Mouse (Mus musculus) forebrain, embryonic 10.5 days (tissue): ENCODE data around the gene Ehd1. TPM values are rescaled to one million over a fixed set of nuclear protein-coding genes. Genes with fewer than 3 reads are reported as not detected.

Experiments
- DNase-seq: peaks from one replicate; pipeline ENCODE4 v3.0.0-alpha.2; 2017; ENCODE audit warnings: low spot score; ENCODE audit errors: extremely low spot score
- H3K27ac ChIP-seq: fragments of 300-500 bp; sonication (generic); 2 replicates; pipeline ENCODE4 v1.5.1; 2016; ENCODE audit warnings: mild to moderate bottlenecking
- H3K27me3 ChIP-seq: fragments of 300-500 bp; sonication (generic); 2 replicates; pipeline ENCODE4 v1.6.1; 2016; ENCODE audit warnings: mild to moderate bottlenecking; ENCODE audit not compliant: poor library complexity, severe bottlenecking
- H3K36me3 ChIP-seq: fragments of 300-500 bp; sonication (generic); replicated peaks from 2 replicates; pipeline ENCODE4 v1.6.1; 2016; ENCODE audit warnings: mild to moderate bottlenecking, moderate library complexity
- H3K4me1 ChIP-seq: fragments of 300-500 bp; sonication (generic); 2 replicates; pipeline ENCODE4 v1.6.1; 2016
- H3K4me3 ChIP-seq: fragments of 300-500 bp; sonication (generic); 2 replicates; pipeline ENCODE4 v1.5.1; 2016; ENCODE audit warnings: mild to moderate bottlenecking, moderate library complexity
- H3K9me3 ChIP-seq: fragments of 300-500 bp; sonication (generic); 2 replicates; pipeline ENCODE4 v1.6.1; 2016; ENCODE audit warnings: mild to moderate bottlenecking, moderate library complexity
- WGBS: fragments of 180-500 bp; shearing (Covaris S2); methylation state at CpG from one replicate; pipeline ENCODE4 v1.1.7; 2016; 5-methylcytosine and 5-hydroxymethylcytosine counted together
- polyA plus RNA-seq: library from polyadenylated mRNA; unstranded; fragments of >200 nt; fragmentation: Nextera tagmentation; extraction: Ambion mirVana; gene quantifications from 2 replicates; pipeline ENCODE4 v1.2.1, GENCODE M21; 2016

The Ehd1 gene
- polyA plus RNA-seq, 1 experiment from 2014 or later: 82.1 TPM

- no peak for DNase-seq
- 93% methylated on average over 13 of the region's 13 CpGs for WGBS
- peaks cover 5% of the 10 kb centered on the region for H3K36me3 ChIP-seq
- no peak overlapping the region for H3K4me3 ChIP-seq
- H3K9me3 ChIP-seq: no peaks in the 10 kb centered on the region
- H3K4me1 ChIP-seq: peaks cover 45% of the 10 kb centered on the region
- H3K27ac ChIP-seq: no peak overlapping the region
- no peaks in the 10 kb centered on the region for H3K27me3 ChIP-seq
Observed at GRCm38 (mm10) chr19:6273998-6274608, 2.4 kb upstream of the Ehd1 start.

- H3K9me3 ChIP-seq: no peaks in the 10 kb centered on the region
- no peak for DNase-seq
- H3K4me3 ChIP-seq: peak overlapping the region; percentile 93
- H3K36me3 ChIP-seq: peaks cover 23% of the 10 kb centered on the region
- H3K27me3 ChIP-seq: no peaks in the 10 kb centered on the region
- peaks cover 49% of the 10 kb centered on the region for H3K4me1 ChIP-seq
- 8% methylated on average over 15 of the region's 15 CpGs for WGBS
- peak overlapping the region; percentile 92 for H3K27ac ChIP-seq
Observed at GRCm38 (mm10) chr19:6275740-6276389, 660 bp upstream of the Ehd1 start.

GRCm38 (mm10) chr19:6277661-6278438 lies 1.3 kb downstream of the Ehd1 start:
- Histone ChIP-seq H3K9me3 (no peaks in the 10 kb centered on the region), H3K36me3 (peaks cover 43% of the 10 kb centered on the region), H3K4me1 (peaks cover 51% of the 10 kb centered on the region), H3K4me3 (peak overlapping the region; percentile 93), H3K27ac (peak overlapping the region; percentile 92), H3K27me3 (no peaks in the 10 kb centered on the region)
- peak; percentile 42 for DNase-seq
- WGBS: 9% methylated on average over 10 of the region's 10 CpGs

GRCm38 (mm10) chr19:6278439-6279073 lies 2.0 kb downstream of the Ehd1 start:
- H3K27ac ChIP-seq: peak overlapping the region; percentile 92
- no peak for DNase-seq
- WGBS: 48% methylated on average over 6 of the region's 6 CpGs
- H3K9me3 ChIP-seq: no peaks in the 10 kb centered on the region
- H3K36me3 ChIP-seq: peaks cover 50% of the 10 kb centered on the region
- no peaks in the 10 kb centered on the region for H3K27me3 ChIP-seq
- H3K4me1 ChIP-seq: peaks cover 51% of the 10 kb centered on the region
- peak overlapping the region; percentile 93 for H3K4me3 ChIP-seq

- Histone ChIP-seq H3K36me3 (peaks cover 61% of the 10 kb centered on the region), H3K9me3 (no peaks in the 10 kb centered on the region), H3K27ac (peak overlapping the region; percentile 92), H3K27me3 (no peaks in the 10 kb centered on the region), H3K4me3 (peak overlapping the region; percentile 93), H3K4me1 (peaks cover 49% of the 10 kb centered on the region)
- DNase-seq: no peak
- WGBS: 86% methylated on average over 6 of the region's 6 CpGs
Observed at GRCm38 (mm10) chr19:6279481-6280144, 3.1 kb downstream of the Ehd1 start.

- Histone ChIP-seq H3K4me1 (peaks cover 40% of the 10 kb centered on the region), H3K27ac (no peak overlapping the region), H3K36me3 (peaks cover 70% of the 10 kb centered on the region), H3K27me3 (no peaks in the 10 kb centered on the region), H3K9me3 (no peaks in the 10 kb centered on the region), H3K4me3 (no peak overlapping the region)
- DNase-seq: no peak
- 95% methylated on average over 7 of the region's 7 CpGs for WGBS
Observed at GRCm38 (mm10) chr19:6280554-6280953, 4.0 kb downstream of the Ehd1 start.

- H3K4me3 ChIP-seq: no peak overlapping the region
- H3K9me3 ChIP-seq: no peaks in the 10 kb centered on the region
- H3K36me3 ChIP-seq: peaks cover 78% of the 10 kb centered on the region
- peaks cover 33% of the 10 kb centered on the region for H3K4me1 ChIP-seq
- H3K27ac ChIP-seq: no peak overlapping the region
- H3K27me3 ChIP-seq: no peaks in the 10 kb centered on the region
- WGBS: 88% methylated on average over 14 of the region's 14 CpGs
- DNase-seq: no peak
Observed at GRCm38 (mm10) chr19:6281122-6282020, 4.8 kb downstream of the Ehd1 start.

GRCm38 (mm10) chr19:6283001-6283400 lies 6.5 kb downstream of the Ehd1 start:
- 0 out of 2 replicates have a peak overlapping the region, but pooled peaks have one; percentile 30 for H3K27ac ChIP-seq
- H3K4me3 ChIP-seq: no peak overlapping the region
- H3K9me3 ChIP-seq: no peaks in the 10 kb centered on the region
- H3K4me1 ChIP-seq: peaks cover 33% of the 10 kb centered on the region
- peaks cover 94% of the 10 kb centered on the region for H3K36me3 ChIP-seq
- DNase-seq: no peak
- H3K27me3 ChIP-seq: no peaks in the 10 kb centered on the region
- WGBS: 86% methylated on average over 5 of the region's 5 CpGs

- Histone ChIP-seq H3K27me3 (no peaks in the 10 kb centered on the region), H3K27ac (peak overlapping the region; percentile 62), H3K4me3 (peak overlapping the region; percentile 12; the same call in 1 of the 2 replicates), H3K4me1 (peaks cover 25% of the 10 kb centered on the region), H3K9me3 (no peaks in the 10 kb centered on the region), H3K36me3 (peaks cover 97% of the 10 kb centered on the region)
- 87% methylated on average over 12 of the region's 12 CpGs for WGBS
- no peak for DNase-seq
Observed at GRCm38 (mm10) chr19:6284502-6284901, 8.0 kb downstream of the Ehd1 start.

GRCm38 (mm10) chr19:6285226-6285625 lies 8.7 kb downstream of the Ehd1 start:
- H3K27me3 ChIP-seq: no peaks in the 10 kb centered on the region
- H3K27ac ChIP-seq: peak overlapping the region; percentile 62
- peaks cover 97% of the 10 kb centered on the region for H3K36me3 ChIP-seq
- no peak for DNase-seq
- no peak overlapping the region; the same call in 1 of the 2 replicates for H3K4me3 ChIP-seq
- WGBS: 86% methylated on average over 8 of the region's 8 CpGs
- H3K9me3 ChIP-seq: no peaks in the 10 kb centered on the region
- H3K4me1 ChIP-seq: peaks cover 22% of the 10 kb centered on the region

- H3K4me1 ChIP-seq: peaks cover 22% of the 10 kb centered on the region
- H3K9me3 ChIP-seq: no peaks in the 10 kb centered on the region
- H3K27me3 ChIP-seq: no peaks in the 10 kb centered on the region
- H3K36me3 ChIP-seq: peaks cover 94% of the 10 kb centered on the region
- WGBS: 87% methylated on average over 7 of the region's 7 CpGs
- peak overlapping the region; percentile 21; the same call in 1 of the 2 replicates for H3K27ac ChIP-seq
- H3K4me3 ChIP-seq: no peak overlapping the region
- DNase-seq: no peak
Observed at GRCm38 (mm10) chr19:6285632-6286433, 9.3 kb downstream of the Ehd1 start.
